Mouse (Mus musculus): Measurements from ENCODE around the gene Ankfn1. TPM values are rescaled to one million over a fixed set of nuclear protein-coding genes. Genes with fewer than 3 reads are reported as not detected.

Gene Ankfn1
- polyA plus RNA-seq, 1 experiment from 2014 or later = 0.06 TPM

GRCm38 (mm10) chr11:89631315-89631714 is 146.1 kb downstream of the Ankfn1 start:
- no peak overlapping the region for H3K27ac ChIP-seq (ENCODE audit: low read length)
- H3K4me2 ChIP-seq (ENCODE audit: low read depth, low read length) = no peak overlapping the region
- no peaks in the 10 kb centered on the region for H3K36me3 ChIP-seq (ENCODE audit: control insufficient read depth, insufficient read depth, low read length)
- H3K9me3 ChIP-seq (ENCODE audit: control insufficient read depth, low read length) = no peaks in the 10 kb centered on the region
- WGBS = 75% methylated on average over 2 of the region's 2 CpGs
- H3K4me1 ChIP-seq (ENCODE audit: control insufficient read depth, insufficient read depth, low read length) = no peaks in the 10 kb centered on the region
- no peak for ATAC-seq
- no peak overlapping the region for H3K4me3 ChIP-seq (ENCODE audit: low read length)
- no peak overlapping the region for H3K9ac ChIP-seq (ENCODE audit: low read depth, low read length)
- H3K27me3 ChIP-seq (replicated peaks; ENCODE audit: control insufficient read depth, insufficient read depth, low read length) = no peaks in the 10 kb centered on the region

- Histone ChIP-seq H3K4me2 (ENCODE audit: low read depth, low read length) (no peak overlapping the region), H3K27ac (ENCODE audit: low read length) (no peak overlapping the region), H3K27me3 (replicated peaks; ENCODE audit: control insufficient read depth, insufficient read depth, low read length) (no peaks in the 10 kb centered on the region), H3K9me3 (ENCODE audit: control insufficient read depth, low read length) (no peaks in the 10 kb centered on the region), H3K36me3 (ENCODE audit: control insufficient read depth, insufficient read depth, low read length) (no peaks in the 10 kb centered on the region), H3K4me1 (ENCODE audit: control insufficient read depth, insufficient read depth, low read length) (no peaks in the 10 kb centered on the region), H3K4me3 (ENCODE audit: low read length) (no peak overlapping the region), H3K9ac (ENCODE audit: low read depth, low read length) (no peak overlapping the region)
- no peak for ATAC-seq
- 71% methylated on average over 6 of the region's 6 CpGs for WGBS
Measured at GRCm38 (mm10) chr11:89628562-89628961, 148.9 kb downstream of the Ankfn1 start.

GRCm38 (mm10) chr11:89627232-89627631 is 150.2 kb downstream of the Ankfn1 start:
- Histone ChIP-seq H3K9ac (ENCODE audit: low read depth, low read length) (no peak overlapping the region), H3K27ac (ENCODE audit: low read length) (no peak overlapping the region), H3K4me1 (ENCODE audit: control insufficient read depth, insufficient read depth, low read length) (no peaks in the 10 kb centered on the region), H3K4me2 (ENCODE audit: low read depth, low read length) (no peak overlapping the region), H3K36me3 (ENCODE audit: control insufficient read depth, insufficient read depth, low read length) (no peaks in the 10 kb centered on the region), H3K27me3 (replicated peaks; ENCODE audit: control insufficient read depth, insufficient read depth, low read length) (no peaks in the 10 kb centered on the region), H3K4me3 (ENCODE audit: low read length) (no peak overlapping the region), H3K9me3 (ENCODE audit: control insufficient read depth, low read length) (no peaks in the 10 kb centered on the region)
- no peak for ATAC-seq

- no peak overlapping the region for H3K9ac ChIP-seq (ENCODE audit: low read depth, low read length)
- H3K4me1 ChIP-seq (ENCODE audit: control insufficient read depth, insufficient read depth, low read length) = no peaks in the 10 kb centered on the region
- H3K9me3 ChIP-seq (ENCODE audit: control insufficient read depth, low read length) = no peaks in the 10 kb centered on the region
- H3K27me3 ChIP-seq (replicated peaks; ENCODE audit: control insufficient read depth, insufficient read depth, low read length) = no peaks in the 10 kb centered on the region
- H3K27ac ChIP-seq (ENCODE audit: low read length) = no peak overlapping the region
- H3K4me2 ChIP-seq (ENCODE audit: low read depth, low read length) = no peak overlapping the region
- no peak for ATAC-seq
- WGBS = 86% methylated on average over 13 of the region's 13 CpGs
- H3K4me3 ChIP-seq (ENCODE audit: low read length) = no peak overlapping the region
- no peaks in the 10 kb centered on the region for H3K36me3 ChIP-seq (ENCODE audit: control insufficient read depth, insufficient read depth, low read length)
Measured at GRCm38 (mm10) chr11:89623698-89624445, 153.6 kb downstream of the Ankfn1 start.

GRCm38 (mm10) chr11:89619955-89620354 is 157.5 kb downstream of the Ankfn1 start:
- no peaks in the 10 kb centered on the region for H3K27me3 ChIP-seq (replicated peaks; ENCODE audit: control insufficient read depth, insufficient read depth, low read length)

GRCm38 (mm10) chr11:89615806-89616205 is 161.6 kb downstream of the Ankfn1 start:
- no peak overlapping the region for H3K4me2 ChIP-seq (ENCODE audit: low read depth, low read length)
- no peaks in the 10 kb centered on the region for H3K36me3 ChIP-seq (ENCODE audit: control insufficient read depth, insufficient read depth, low read length)
- H3K4me3 ChIP-seq (ENCODE audit: low read length) = no peak overlapping the region
- no peak for ATAC-seq
- H3K9ac ChIP-seq (ENCODE audit: low read depth, low read length) = no peak overlapping the region
- WGBS = 90% methylated on average over 2 of the region's 2 CpGs
- no peaks in the 10 kb centered on the region for H3K9me3 ChIP-seq (ENCODE audit: control insufficient read depth, low read length)
- H3K27me3 ChIP-seq (replicated peaks; ENCODE audit: control insufficient read depth, insufficient read depth, low read length) = no peaks in the 10 kb centered on the region
- no peaks in the 10 kb centered on the region for H3K4me1 ChIP-seq (ENCODE audit: control insufficient read depth, insufficient read depth, low read length)
- no peak overlapping the region for H3K27ac ChIP-seq (ENCODE audit: low read length)

More at GRCm38 (mm10) chr11:89619955-89620354, 157.5 kb downstream of the Ankfn1 start:
- H3K4me2 ChIP-seq (ENCODE audit: low read depth, low read length) = no peak overlapping the region
- no peaks in the 10 kb centered on the region for H3K4me1 ChIP-seq (ENCODE audit: control insufficient read depth, insufficient read depth, low read length)
- H3K9me3 ChIP-seq (ENCODE audit: control insufficient read depth, low read length) = no peaks in the 10 kb centered on the region
- no peak overlapping the region for H3K27ac ChIP-seq (ENCODE audit: low read length)
- ATAC-seq = no peak
- H3K36me3 ChIP-seq (ENCODE audit: control insufficient read depth, insufficient read depth, low read length) = no peaks in the 10 kb centered on the region
- no peak overlapping the region for H3K9ac ChIP-seq (ENCODE audit: low read depth, low read length)
- no peak overlapping the region for H3K4me3 ChIP-seq (ENCODE audit: low read length)

- WGBS = 69% methylated on average over 3 of the region's 3 CpGs
- ATAC-seq = no peak
- Histone ChIP-seq H3K36me3 (ENCODE audit: control insufficient read depth, insufficient read depth, low read length) (no peaks in the 10 kb centered on the region), H3K4me2 (ENCODE audit: low read depth, low read length) (no peak overlapping the region), H3K27ac (ENCODE audit: low read length) (no peak overlapping the region), H3K27me3 (replicated peaks; ENCODE audit: control insufficient read depth, insufficient read depth, low read length) (no peaks in the 10 kb centered on the region), H3K4me1 (ENCODE audit: control insufficient read depth, insufficient read depth, low read length) (no peaks in the 10 kb centered on the region), H3K4me3 (ENCODE audit: low read length) (no peak overlapping the region), H3K9me3 (ENCODE audit: control insufficient read depth, low read length) (no peaks in the 10 kb centered on the region), H3K9ac (ENCODE audit: low read depth, low read length) (no peak overlapping the region)
Measured at GRCm38 (mm10) chr11:89611596-89611995, 165.9 kb downstream of the Ankfn1 start.

- 61% methylated on average over 7 of the region's 7 CpGs for WGBS
- H3K4me1 ChIP-seq (ENCODE audit: control insufficient read depth, insufficient read depth, low read length) = no peaks in the 10 kb centered on the region
- no peaks in the 10 kb centered on the region for H3K36me3 ChIP-seq (ENCODE audit: control insufficient read depth, insufficient read depth, low read length)
Measured at GRCm38 (mm10) chr11:89608071-89608470, 169.4 kb downstream of the Ankfn1 start.

GRCm38 (mm10) chr11:89607270-89607669 is 170.2 kb downstream of the Ankfn1 start:
- no peak for ATAC-seq
- H3K36me3 ChIP-seq (ENCODE audit: control insufficient read depth, insufficient read depth, low read length) = no peaks in the 10 kb centered on the region
- no peak overlapping the region for H3K9ac ChIP-seq (ENCODE audit: low read depth, low read length)
- H3K4me2 ChIP-seq (ENCODE audit: low read depth, low read length) = no peak overlapping the region
- H3K4me1 ChIP-seq (ENCODE audit: control insufficient read depth, insufficient read depth, low read length) = no peaks in the 10 kb centered on the region
- no peaks in the 10 kb centered on the region for H3K9me3 ChIP-seq (ENCODE audit: control insufficient read depth, low read length)
- 49% methylated on average over 3 of the region's 3 CpGs for WGBS
- no peaks in the 10 kb centered on the region for H3K27me3 ChIP-seq (replicated peaks; ENCODE audit: control insufficient read depth, insufficient read depth, low read length)
- no peak overlapping the region for H3K27ac ChIP-seq (ENCODE audit: low read length)
- H3K4me3 ChIP-seq (ENCODE audit: low read length) = no peak overlapping the region

More at GRCm38 (mm10) chr11:89608071-89608470, 169.4 kb downstream of the Ankfn1 start:
- no peak overlapping the region for H3K27ac ChIP-seq (ENCODE audit: low read length)
- no peaks in the 10 kb centered on the region for H3K27me3 ChIP-seq (replicated peaks; ENCODE audit: control insufficient read depth, insufficient read depth, low read length)
- no peak for ATAC-seq
- H3K4me2 ChIP-seq (ENCODE audit: low read depth, low read length) = no peak overlapping the region
- H3K4me3 ChIP-seq (ENCODE audit: low read length) = no peak overlapping the region
- H3K9ac ChIP-seq (ENCODE audit: low read depth, low read length) = no peak overlapping the region
- no peaks in the 10 kb centered on the region for H3K9me3 ChIP-seq (ENCODE audit: control insufficient read depth, low read length)

GRCm38 (mm10) chr11:89606346-89606745 is 171.1 kb downstream of the Ankfn1 start:
- Histone ChIP-seq H3K4me2 (ENCODE audit: low read depth, low read length) (no peak overlapping the region), H3K9ac (ENCODE audit: low read depth, low read length) (no peak overlapping the region), H3K36me3 (ENCODE audit: control insufficient read depth, insufficient read depth, low read length) (no peaks in the 10 kb centered on the region), H3K27me3 (replicated peaks; ENCODE audit: control insufficient read depth, insufficient read depth, low read length) (no peaks in the 10 kb centered on the region), H3K4me3 (ENCODE audit: low read length) (no peak overlapping the region), H3K27ac (ENCODE audit: low read length) (no peak overlapping the region), H3K4me1 (ENCODE audit: control insufficient read depth, insufficient read depth, low read length) (no peaks in the 10 kb centered on the region), H3K9me3 (ENCODE audit: control insufficient read depth, low read length) (no peaks in the 10 kb centered on the region)
- 74% methylated on average over 6 of the region's 6 CpGs for WGBS
- ATAC-seq = no peak

Measured in intestine, embryonic 16.5 days (tissue).